Mouse (Mus musculus) telencephalon, adult 2 months (tissue): ENCODE measurements at regions not wholly inside any gene's neighbourhood (a gene's known extent, or its start where the extent isn't known, plus 50 kb on each side); places are given as distances from the start of the nearest gene placed in this dataset.
A peak's percentile ranks its signal among the peaks of the same experiment; 100 is the strongest.

Experiments used
- DNase-seq: peaks from one replicate; pipeline ENCODE4 v3.0.0-alpha.2; 2011; ENCODE audit warnings: low read depth, low spot score

GRCm38 (mm10) chr1:13839619-13840308, 2253.4 kb downstream of the 4930444P10Rik start:
- no peak for DNase-seq

- no peak for DNase-seq
Measured at GRCm38 (mm10) chr1:13834860-13835840, 2258.0 kb downstream of the 4930444P10Rik start.

GRCm38 (mm10) chr1:13807786-13808185, 2285.3 kb downstream of the 4930444P10Rik start:
- DNase-seq, result no peak

- DNase-seq, result no peak
Measured at GRCm38 (mm10) chr1:13800460-13800859, 2292.7 kb downstream of the 4930444P10Rik start.

- no peak for DNase-seq
Measured at GRCm38 (mm10) chr1:13798848-13799247, 2294.3 kb downstream of the 4930444P10Rik start.

GRCm38 (mm10) chr1:13795196-13795595, 2297.9 kb downstream of the 4930444P10Rik start:
- no peak for DNase-seq

GRCm38 (mm10) chr1:13789318-13790085, 2303.6 kb downstream of the 4930444P10Rik start:
- DNase-seq, result peak; percentile 46

GRCm38 (mm10) chr1:13787016-13787415, 2306.1 kb downstream of the 4930444P10Rik start:
- no peak for DNase-seq

- peak; percentile 66 for DNase-seq
Measured at GRCm38 (mm10) chr1:13784396-13784795, 2308.7 kb downstream of the 4930444P10Rik start.

- no peak for DNase-seq
Measured at GRCm38 (mm10) chr1:13782633-13783032, 2310.5 kb downstream of the 4930444P10Rik start.

GRCm38 (mm10) chr1:13772106-13772505, 2321.0 kb downstream of the 4930444P10Rik start:
- no peak for DNase-seq

GRCm38 (mm10) chr1:13771014-13771463, 2322.1 kb downstream of the 4930444P10Rik start:
- no peak for DNase-seq

- DNase-seq, result peak; percentile 76
Measured at GRCm38 (mm10) chr1:13752479-13752878, 2338.6 kb downstream of the A830018L16Rik start.

GRCm38 (mm10) chr1:13751381-13751780, 2337.5 kb downstream of the A830018L16Rik start:
- no peak for DNase-seq
